In genomic region chr4:125265575-125265974, GRCm38 (mm10) we compare ENCODE assay signal across 9 mouse cellular contexts.
DNase-seq lines count a peak whose midpoint lies in the region; ATAC-seq lines count a peak whose summit lies in the region.
"Had no signal": no experiment of that assay in that cellular context is flagged by ENCODE, and none has a peak within 500 bp of the region (broad histone marks: within the 10 kb centered on the region; RNA-seq: fewer than 3 reads in every experiment).

No protein-coding gene starts in this region.

- no peak for ATAC-seq in hindbrain, embryonic 11.5 days (ENCODE audit: low FRiP score)
- no peak for ATAC-seq in hindbrain, embryonic 14.5 days (ENCODE audit: low FRiP score)
- ATAC-seq in megakaryocyte, adult 5-6 weeks (ENCODE audit: poor library complexity, severe bottlenecking) = peak; percentile 93
- ATAC-seq in hindbrain, embryonic 16.5 days = no peak

- H3K36me3 ChIP-seq in hindbrain, embryonic 11.5 days (ENCODE audit: control insufficient read depth, insufficient read depth, low read length) = no peaks in the 10 kb centered on the region
- H3K36me3 ChIP-seq in hindbrain, embryonic 14.5 days (replicated peaks; ENCODE audit: control insufficient read depth, insufficient read depth) = no peaks in the 10 kb centered on the region
- H3K36me3 ChIP-seq in hindbrain, embryonic 16.5 days (ENCODE audit: control insufficient read depth, insufficient read depth, low read length) = no peaks in the 10 kb centered on the region
- H3K36me3 ChIP-seq: embryonic facial prominence, embryonic 13.5 days had no signal

- no peaks in the 10 kb centered on the region for H3K4me1 ChIP-seq in hindbrain, embryonic 11.5 days (replicated peaks; ENCODE audit: control insufficient read depth, insufficient read depth, low read length)
- H3K4me1 ChIP-seq in hindbrain, embryonic 14.5 days (replicated peaks; ENCODE audit: control insufficient read depth, insufficient read depth, low read length) = peaks cover 13% of the 10 kb centered on the region; the same call in 1 of the 2 replicates
- H3K4me1 ChIP-seq in hindbrain, embryonic 16.5 days (ENCODE audit: control insufficient read depth, insufficient read depth, low read depth, low read length) = peaks cover 12% of the 10 kb centered on the region; the same call in 1 of the 2 replicates
- H3K4me1 ChIP-seq: embryonic facial prominence, embryonic 13.5 days had no signal

- H3K27ac ChIP-seq in hindbrain, embryonic 11.5 days (ENCODE audit: low read depth, low read length) = no peak overlapping the region
- H3K27ac ChIP-seq in hindbrain, embryonic 14.5 days = no peak overlapping the region
- H3K27ac ChIP-seq in hindbrain, embryonic 16.5 days (ENCODE audit: low read depth, low read length) = no peak overlapping the region
- H3K27ac ChIP-seq: embryonic facial prominence, embryonic 13.5 days had no signal

- DNase-seq in hindbrain, embryonic 11.5 days (ENCODE audit: low spot score) = peak; percentile 78
- no peak for DNase-seq in hindbrain, embryonic 14.5 days (ENCODE audit: low spot score)
- DNase-seq in B cell, adult 2 months = peak; percentile 63 to 68
- peak; percentile 38 for DNase-seq in WW6 (ENCODE audit: low read depth, low spot score)
- peak; percentile 63 for DNase-seq in embryo, embryonic 9.5 days (ENCODE audit: extremely low spot score)
- DNase-seq in testis, postnatal 10 days (ENCODE audit: low spot score) = peak; percentile 70

- no peaks in the 10 kb centered on the region for H3K27me3 ChIP-seq in hindbrain, embryonic 11.5 days (ENCODE audit: control insufficient read depth, insufficient read depth, low read length)
- no peaks in the 10 kb centered on the region for H3K27me3 ChIP-seq in hindbrain, embryonic 14.5 days (ENCODE audit: control insufficient read depth, insufficient read depth, low read length)
- peaks cover 3% of the 10 kb centered on the region; the same call in 1 of the 2 replicates for H3K27me3 ChIP-seq in hindbrain, embryonic 16.5 days (replicated peaks; ENCODE audit: control insufficient read depth, insufficient read depth, low read length)

- no peak overlapping the region for H3K9ac ChIP-seq in hindbrain, embryonic 11.5 days (ENCODE audit: low read depth, low read length)
- H3K9ac ChIP-seq in hindbrain, embryonic 14.5 days = no peak overlapping the region
- H3K9ac ChIP-seq in hindbrain, embryonic 16.5 days (ENCODE audit: low read depth, low read length) = no peak overlapping the region
- H3K9ac ChIP-seq: embryonic facial prominence, embryonic 13.5 days had no signal

- no peak overlapping the region for H3K4me2 ChIP-seq in hindbrain, embryonic 11.5 days (replicated peaks; ENCODE audit: low read depth, low read length)
- no peak overlapping the region for H3K4me2 ChIP-seq in hindbrain, embryonic 14.5 days (replicated peaks)
- no peak overlapping the region for H3K4me2 ChIP-seq in hindbrain, embryonic 16.5 days (ENCODE audit: low read length)
- H3K4me2 ChIP-seq: embryonic facial prominence, embryonic 13.5 days had no signal

- 25% methylated on average over 5 of the region's 5 CpGs for WGBS in hindbrain, embryonic 11.5 days
- WGBS in hindbrain, embryonic 14.5 days = 20% methylated on average over 5 of the region's 5 CpGs
- 13% methylated on average over 4 of the region's 5 CpGs for WGBS in hindbrain, embryonic 16.5 days

- H3K4me3 ChIP-seq in hindbrain, embryonic 11.5 days (ENCODE audit: low read depth, low read length) = no peak overlapping the region
- H3K4me3 ChIP-seq in hindbrain, embryonic 14.5 days (replicated peaks; ENCODE audit: low read length) = no peak overlapping the region
- H3K4me3 ChIP-seq in hindbrain, embryonic 16.5 days (ENCODE audit: low read length) = no peak overlapping the region
- H3K4me3 ChIP-seq: embryonic facial prominence, embryonic 13.5 days had no signal

- H3K9me3 ChIP-seq in hindbrain, embryonic 11.5 days (ENCODE audit: control insufficient read depth, low read length) = no peaks in the 10 kb centered on the region
- no peaks in the 10 kb centered on the region for H3K9me3 ChIP-seq in hindbrain, embryonic 14.5 days (ENCODE audit: control insufficient read depth, low read length)
- H3K9me3 ChIP-seq in hindbrain, embryonic 16.5 days (ENCODE audit: control insufficient read depth, low read length) = no peaks in the 10 kb centered on the region
- H3K9me3 ChIP-seq: embryonic facial prominence, embryonic 13.5 days had no signal
